Mouse (Mus musculus) 3134 (cell line): ENCODE results near the gene Snx29.

ENCODE experiments used
- DNase-seq: peaks from one replicate; pipeline ENCODE4 v3.0.0-alpha.2; 2011; ENCODE audit warnings: low spot score; ENCODE audit not compliant: insufficient read length; ENCODE audit errors: extremely low read depth

Gene Snx29

GRCm38 (mm10) chr16:11664896-11665705 lies 342.4 kb downstream of the Snx29 start:
- DNase-seq = no peak

- DNase-seq = no peak
Observed at GRCm38 (mm10) chr16:11665869-11666268, 343.2 kb downstream of the Snx29 start.

- DNase-seq = no peak
Observed at GRCm38 (mm10) chr16:11668375-11668774, 345.7 kb downstream of the Snx29 start.

- DNase-seq = no peak
Observed at GRCm38 (mm10) chr16:11668878-11669277, 346.2 kb downstream of the Snx29 start.

- no peak for DNase-seq
Observed at GRCm38 (mm10) chr16:11670251-11670970, 347.7 kb downstream of the Snx29 start.

- no peak for DNase-seq
Observed at GRCm38 (mm10) chr16:11670971-11671310, 348.2 kb downstream of the Snx29 start.

- DNase-seq = no peak
Observed at GRCm38 (mm10) chr16:11676006-11676405, 353.3 kb downstream of the Snx29 start.

GRCm38 (mm10) chr16:11685264-11685663 lies 362.6 kb downstream of the Snx29 start:
- no peak for DNase-seq

GRCm38 (mm10) chr16:11685735-11686340 lies 363.1 kb downstream of the Snx29 start:
- DNase-seq = no peak

GRCm38 (mm10) chr16:11687836-11688235 lies 365.1 kb downstream of the Snx29 start:
- DNase-seq = no peak

GRCm38 (mm10) chr16:11688281-11689005 lies 365.7 kb downstream of the Snx29 start:
- no peak for DNase-seq

GRCm38 (mm10) chr16:11690097-11690496 lies 367.4 kb downstream of the Snx29 start:
- no peak for DNase-seq

- no peak for DNase-seq
Observed at GRCm38 (mm10) chr16:11690756-11691155, 368.0 kb downstream of the Snx29 start.

- DNase-seq = no peak
Observed at GRCm38 (mm10) chr16:11691487-11692200, 368.9 kb downstream of the Snx29 start.

GRCm38 (mm10) chr16:11692744-11693143 lies 370.0 kb downstream of the Snx29 start:
- no peak for DNase-seq

GRCm38 (mm10) chr16:11694386-11694785 lies 371.7 kb downstream of the Snx29 start:
- no peak for DNase-seq

- DNase-seq = no peak
Observed at GRCm38 (mm10) chr16:11696767-11697166, 374.1 kb downstream of the Snx29 start.

- peak; percentile 31 for DNase-seq
Observed at GRCm38 (mm10) chr16:11697710-11698357, 375.1 kb downstream of the Snx29 start.

GRCm38 (mm10) chr16:11701579-11701978 lies 378.9 kb downstream of the Snx29 start:
- DNase-seq = no peak

GRCm38 (mm10) chr16:11704096-11704495 lies 381.4 kb downstream of the Snx29 start:
- no peak for DNase-seq
